Mouse (Mus musculus) testis, adult 2 months (tissue): ENCODE results near the gene Tmem265.

Experiments used
- CTCF ChIP-seq: fragments of 200-500 bp; IDR thresholded peaks from 2 replicates; pipeline ENCODE4 v1.5.1; 2012; ENCODE audit warnings: low read depth, mild to moderate bottlenecking, inconsistent platforms, low read length, moderate library complexity; ENCODE audit not compliant: control insufficient read depth, insufficient read depth, insufficient replicate concordance
- POLR2A ChIP-seq: fragments of 200-500 bp; IDR thresholded peaks from 2 replicates; pipeline ENCODE4 v1.6.1; 2012; ENCODE audit warnings: low read depth, mild to moderate bottlenecking, inconsistent platforms, low read length, moderate library complexity; ENCODE audit not compliant: control insufficient read depth

GRCm38 (mm10) chr7:127588011-127588871 is 27.1 kb downstream of the Tmem265 start, which contains the start of the genes Ccdc189 and Rnf40:
- TF ChIP-seq CTCF (no peak), POLR2A (peak; percentile 80)
